Mouse (Mus musculus) testis, adult 2 months (tissue): ENCODE measurements around the gene Calr4. TPM values are rescaled to one million over a fixed set of nuclear protein-coding genes. Genes with fewer than 3 reads are reported as not detected.

Experiments
- H3K27ac ChIP-seq: fragments of 200-500 bp; 2 replicates; pipeline ENCODE4 v1.5.1; 2012; ENCODE audit warnings: low read depth, low read length; ENCODE audit not compliant: control insufficient read depth, insufficient read depth
- H3K27me3 ChIP-seq: fragments of 200-500 bp; 2 replicates; pipeline ENCODE4 v1.6.1; 2012; ENCODE audit warnings: mild to moderate bottlenecking, low read length, moderate library complexity; ENCODE audit not compliant: control insufficient read depth, insufficient read depth
- H3K36me3 ChIP-seq: fragments of 200-500 bp; 2 replicates; pipeline ENCODE4 v1.6.1; 2012; ENCODE audit warnings: mild to moderate bottlenecking, low read length; ENCODE audit not compliant: control insufficient read depth, insufficient read depth
- H3K4me1 ChIP-seq: fragments of 200-500 bp; 2 replicates; pipeline ENCODE4 v1.6.1; 2012; ENCODE audit warnings: low read length; ENCODE audit not compliant: control insufficient read depth, insufficient read depth
- H3K4me3 ChIP-seq: fragments of 200-500 bp; 2 replicates; pipeline ENCODE4 v1.5.1; 2012; ENCODE audit warnings: low read depth, mild to moderate bottlenecking, low read length, moderate library complexity, mixed read lengths; ENCODE audit not compliant: control insufficient read depth
- CTCF ChIP-seq: fragments of 200-500 bp; IDR thresholded peaks from 2 replicates; pipeline ENCODE4 v1.5.1; 2012; ENCODE audit warnings: low read depth, mild to moderate bottlenecking, inconsistent platforms, low read length, moderate library complexity; ENCODE audit not compliant: control insufficient read depth, insufficient read depth, insufficient replicate concordance
- POLR2A ChIP-seq: fragments of 200-500 bp; IDR thresholded peaks from 2 replicates; pipeline ENCODE4 v1.6.1; 2012; ENCODE audit warnings: low read depth, mild to moderate bottlenecking, inconsistent platforms, low read length, moderate library complexity; ENCODE audit not compliant: control insufficient read depth
- polyA plus RNA-seq: library from polyadenylated mRNA; depleted of rRNA; stranded (reverse); fragments of >200 nt; gene quantifications from 2 replicates; pipeline ENCODE4 v1.2.3, GENCODE M21; 2012

Gene Calr4
- polyA plus RNA-seq, 1 experiment = 2.4 TPM

- no peak overlapping the region for H3K4me3 ChIP-seq
- H3K27me3 ChIP-seq = no peaks in the 10 kb centered on the region
- no peak overlapping the region for H3K27ac ChIP-seq
- H3K4me1 ChIP-seq = peaks cover 3% of the 10 kb centered on the region
- TF ChIP-seq CTCF (no peak), POLR2A (no peak)
- H3K36me3 ChIP-seq = no peaks in the 10 kb centered on the region
Measured at GRCm38 (mm10) chr4:109218008-109218407, 16.3 kb upstream of the Calr4 start.

- H3K4me3 ChIP-seq = no peak overlapping the region
- H3K4me1 ChIP-seq = peaks cover 3% of the 10 kb centered on the region
- TF ChIP-seq POLR2A (no peak), CTCF (no peak)
- peak overlapping the region; percentile 61; the same call in 1 of the 2 replicates for H3K27ac ChIP-seq
- H3K36me3 ChIP-seq = no peaks in the 10 kb centered on the region
- no peaks in the 10 kb centered on the region for H3K27me3 ChIP-seq
Measured at GRCm38 (mm10) chr4:109220441-109220940, 13.8 kb upstream of the Calr4 start.

- Histone ChIP-seq H3K27ac (peak overlapping the region; percentile 80), H3K4me1 (peaks cover 7% of the 10 kb centered on the region), H3K27me3 (no peaks in the 10 kb centered on the region), H3K36me3 (no peaks in the 10 kb centered on the region), H3K4me3 (no peak overlapping the region)
- TF ChIP-seq POLR2A = no peak
- no peak for TF ChIP-seq CTCF
Measured at GRCm38 (mm10) chr4:109222001-109222400, 12.3 kb upstream of the Calr4 start.

GRCm38 (mm10) chr4:109224762-109225552 lies 9.3 kb upstream of the Calr4 start:
- Histone ChIP-seq H3K4me1 (peaks cover 4% of the 10 kb centered on the region), H3K4me3 (no peak overlapping the region), H3K27ac (peak overlapping the region; percentile 74), H3K27me3 (no peaks in the 10 kb centered on the region), H3K36me3 (no peaks in the 10 kb centered on the region)
- TF ChIP-seq POLR2A (peak; percentile 48; the same call in 1 of the 2 replicates), CTCF (no peak)

GRCm38 (mm10) chr4:109225606-109226005 lies 8.7 kb upstream of the Calr4 start:
- TF ChIP-seq POLR2A (0 out of 2 replicates have a peak, but pooled peaks have one; percentile 5), CTCF (no peak)
- Histone ChIP-seq H3K27me3 (no peaks in the 10 kb centered on the region), H3K27ac (peak overlapping the region; percentile 88), H3K4me1 (peaks cover 4% of the 10 kb centered on the region), H3K4me3 (no peak overlapping the region), H3K36me3 (no peaks in the 10 kb centered on the region)

- H3K4me3 ChIP-seq = no peak overlapping the region
- H3K4me1 ChIP-seq = peaks cover 4% of the 10 kb centered on the region
- no peaks in the 10 kb centered on the region for H3K36me3 ChIP-seq
- H3K27me3 ChIP-seq = no peaks in the 10 kb centered on the region
- TF ChIP-seq CTCF (no peak), POLR2A (no peak)
- H3K27ac ChIP-seq = peak overlapping the region; percentile 71
Measured at GRCm38 (mm10) chr4:109226071-109226470, 8.2 kb upstream of the Calr4 start.

GRCm38 (mm10) chr4:109229766-109230279 lies 4.5 kb upstream of the Calr4 start:
- H3K27ac ChIP-seq = no peak overlapping the region
- no peaks in the 10 kb centered on the region for H3K27me3 ChIP-seq
- H3K4me3 ChIP-seq = no peak overlapping the region
- TF ChIP-seq POLR2A (no peak), CTCF (no peak)
- H3K36me3 ChIP-seq = no peaks in the 10 kb centered on the region
- peaks cover 4% of the 10 kb centered on the region for H3K4me1 ChIP-seq
